Comparison of ENCODE assay signal across 15 mouse cellular contexts in the genomic region with DNA sequence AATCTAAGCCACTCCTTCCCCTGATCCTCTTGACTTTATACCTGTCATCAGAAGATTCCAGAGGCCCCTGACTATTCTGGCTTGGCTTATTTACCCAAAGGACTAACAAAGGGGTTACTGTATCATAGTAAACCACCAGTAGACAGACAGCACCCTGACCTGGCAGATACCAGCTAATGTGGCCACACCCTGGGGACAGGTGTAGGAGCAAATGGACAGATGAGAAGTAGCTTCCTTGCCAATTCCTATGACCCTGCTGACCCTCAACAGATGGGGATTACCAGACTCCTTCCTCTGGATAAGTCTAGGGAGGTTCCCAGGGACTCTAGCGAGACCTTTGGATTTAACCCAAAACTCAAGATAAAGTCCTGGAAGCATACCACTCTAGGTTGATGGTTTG.
"Had no signal": no experiment of that assay in that cellular context is flagged by ENCODE, and none has a peak within 500 bp of the region (broad histone marks: within the 10 kb centered on the region; RNA-seq: fewer than 3 reads in every experiment).

No protein-coding gene starts in this region.

- H3K4me2 ChIP-seq: neural tube, embryonic 13.5 days; neural tube, embryonic 15.5 days; stomach, embryonic 15.5 days had no signal

- DNase-seq: retina, postnatal 1 day; right cerebral cortex, adult 18-20 months; right cerebral cortex, postnatal 14 days; right cerebral cortex, postnatal 25 days; right cerebral cortex, postnatal 4 days; spleen, adult 18-20 months; thymus, adult 18-20 months; thymus, adult 2 months; thymus, postnatal 14 days; thymus, postnatal 25 days; thymus, postnatal 36 days; thymus, postnatal 4 days had no signal

- H3K27me3 ChIP-seq: neural tube, embryonic 13.5 days; neural tube, embryonic 15.5 days; stomach, embryonic 15.5 days had no signal

- H3K4me3 ChIP-seq: neural tube, embryonic 13.5 days; neural tube, embryonic 15.5 days; stomach, embryonic 15.5 days had no signal
